Mouse (Mus musculus) cortical plate, adult 2 months (tissue): ENCODE measurements at regions not wholly inside any gene's neighbourhood (a gene's known extent, or its start where the extent isn't known, plus 50 kb on each side); places are given as distances from the start of the nearest gene placed in this dataset.

Experiments used
- CTCF ChIP-seq: fragments of 200-500 bp; IDR thresholded peaks from 2 replicates; pipeline ENCODE4 v1.5.1; 2011; ENCODE audit warnings: mild to moderate bottlenecking, control low read depth, low read length; ENCODE audit not compliant: insufficient read depth; ENCODE audit errors: extremely low read depth
- POLR2A ChIP-seq: fragments of 200-500 bp; IDR thresholded peaks from 2 replicates; pipeline ENCODE4 v1.6.1; 2011; ENCODE audit warnings: mild to moderate bottlenecking, low read length, control low read depth; ENCODE audit not compliant: insufficient read depth; ENCODE audit errors: extremely low read depth

DNA sequence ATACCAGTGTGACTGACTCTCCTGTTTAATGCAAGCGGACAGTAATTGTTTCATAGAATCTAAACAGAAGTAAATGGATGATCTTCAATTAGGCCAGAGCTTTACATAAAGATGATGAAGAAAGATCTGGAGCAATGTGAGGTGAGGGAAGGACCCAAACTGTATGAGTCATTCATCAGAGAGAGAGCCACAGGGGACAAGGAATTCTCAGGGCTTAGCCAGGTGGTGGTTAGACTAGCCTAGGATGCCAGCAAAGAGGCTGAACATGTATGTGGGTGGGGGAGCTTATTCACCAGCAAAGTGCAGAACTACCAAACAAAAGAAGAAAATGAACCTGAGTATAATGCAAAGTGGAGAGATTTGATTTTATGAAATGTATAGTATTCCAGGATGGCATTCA, 134.8 kb upstream of the Fam84a start:
- no peak for TF ChIP-seq CTCF
- TF ChIP-seq POLR2A, result no peak
